Mouse (Mus musculus) B cell, adult 2 months (primary cell): ENCODE results near the gene Csf2rb.

Experiments
- DNase-seq, 2 experiments: peaks; one replicate each; pipeline ENCODE4 v3.0.0; 2022

Gene Csf2rb

GRCm38 (mm10) chr15:78380208-78380607, 54.7 kb downstream of the Csf2rb start:
- no peak for DNase-seq

DNA sequence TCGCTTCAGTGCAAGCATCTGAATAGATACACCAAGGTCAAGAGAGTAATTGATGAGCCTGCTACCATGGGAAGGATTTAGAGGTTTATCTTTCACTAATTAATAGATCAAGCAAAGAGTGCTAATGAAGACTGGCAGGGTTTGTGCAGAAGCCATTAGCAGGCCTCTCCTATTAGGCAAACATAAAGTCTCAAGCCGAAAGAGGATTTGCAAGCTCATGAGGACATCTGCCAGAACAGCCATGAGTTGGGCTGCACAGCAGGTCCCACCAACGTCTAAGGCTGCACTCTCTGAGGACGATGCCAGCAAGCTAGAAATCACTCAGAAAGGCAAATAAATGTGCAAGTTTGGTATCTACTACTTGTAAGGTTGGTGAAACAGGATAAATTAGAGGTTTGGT, 55.2 kb downstream of the Csf2rb start:
- no peak for DNase-seq

DNA sequence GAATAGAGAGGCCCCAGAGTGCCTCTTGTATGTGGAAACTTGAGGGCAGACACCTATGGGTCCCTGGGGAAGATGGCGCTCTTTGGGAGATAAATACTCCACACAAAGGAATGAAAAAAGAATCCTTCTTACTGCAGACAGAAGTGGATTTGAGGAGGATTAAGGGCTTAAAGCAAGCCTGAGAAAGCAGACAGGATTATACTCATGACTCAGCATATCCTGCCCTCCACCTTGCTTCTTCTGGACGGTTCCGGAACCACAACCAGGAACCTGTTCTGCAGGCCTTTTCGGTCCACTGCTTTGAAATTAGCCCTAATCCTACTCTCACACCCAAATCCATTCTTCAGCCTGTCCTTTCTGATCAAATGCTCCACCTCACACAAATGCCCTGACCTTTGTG, 56.6 kb downstream of the Csf2rb start:
- DNase-seq = no peak

DNA sequence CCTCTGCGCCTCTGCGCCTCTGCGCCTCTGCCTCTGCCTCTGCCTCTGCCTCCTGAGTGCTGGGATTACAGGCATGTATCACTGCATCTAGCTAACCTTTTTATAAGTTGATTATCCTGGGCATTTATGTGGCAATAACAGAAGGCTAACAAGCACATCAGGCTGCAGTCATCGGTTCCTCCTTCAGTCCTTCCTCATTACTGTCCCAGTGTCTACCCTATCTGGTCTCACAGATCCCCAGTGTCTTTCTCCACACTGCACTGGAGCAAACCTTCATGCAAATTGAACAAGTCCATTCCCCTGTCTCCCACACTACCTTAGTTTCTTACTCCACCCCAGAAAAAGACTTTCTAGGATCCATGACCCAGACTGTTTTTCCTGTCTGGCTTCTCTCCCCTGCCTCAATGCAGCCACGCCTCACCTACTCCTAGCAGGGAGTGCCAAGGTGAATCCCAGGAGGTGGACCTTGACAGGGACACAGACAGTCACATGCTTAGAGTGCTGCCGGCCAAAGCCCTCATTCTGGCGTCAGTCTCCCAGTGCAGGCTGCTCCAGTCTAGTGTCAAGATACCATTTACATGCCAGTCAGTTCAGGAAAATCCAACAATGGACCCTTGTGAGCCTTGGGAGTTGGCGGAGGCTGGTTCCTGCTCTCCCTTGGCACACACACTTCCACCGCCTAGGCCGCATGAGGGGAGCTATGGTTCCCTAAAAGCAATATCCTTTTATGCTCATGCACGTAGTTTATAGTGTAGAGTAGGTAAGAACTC, 58.1 kb downstream of the Csf2rb start:
- no peak for DNase-seq

DNA sequence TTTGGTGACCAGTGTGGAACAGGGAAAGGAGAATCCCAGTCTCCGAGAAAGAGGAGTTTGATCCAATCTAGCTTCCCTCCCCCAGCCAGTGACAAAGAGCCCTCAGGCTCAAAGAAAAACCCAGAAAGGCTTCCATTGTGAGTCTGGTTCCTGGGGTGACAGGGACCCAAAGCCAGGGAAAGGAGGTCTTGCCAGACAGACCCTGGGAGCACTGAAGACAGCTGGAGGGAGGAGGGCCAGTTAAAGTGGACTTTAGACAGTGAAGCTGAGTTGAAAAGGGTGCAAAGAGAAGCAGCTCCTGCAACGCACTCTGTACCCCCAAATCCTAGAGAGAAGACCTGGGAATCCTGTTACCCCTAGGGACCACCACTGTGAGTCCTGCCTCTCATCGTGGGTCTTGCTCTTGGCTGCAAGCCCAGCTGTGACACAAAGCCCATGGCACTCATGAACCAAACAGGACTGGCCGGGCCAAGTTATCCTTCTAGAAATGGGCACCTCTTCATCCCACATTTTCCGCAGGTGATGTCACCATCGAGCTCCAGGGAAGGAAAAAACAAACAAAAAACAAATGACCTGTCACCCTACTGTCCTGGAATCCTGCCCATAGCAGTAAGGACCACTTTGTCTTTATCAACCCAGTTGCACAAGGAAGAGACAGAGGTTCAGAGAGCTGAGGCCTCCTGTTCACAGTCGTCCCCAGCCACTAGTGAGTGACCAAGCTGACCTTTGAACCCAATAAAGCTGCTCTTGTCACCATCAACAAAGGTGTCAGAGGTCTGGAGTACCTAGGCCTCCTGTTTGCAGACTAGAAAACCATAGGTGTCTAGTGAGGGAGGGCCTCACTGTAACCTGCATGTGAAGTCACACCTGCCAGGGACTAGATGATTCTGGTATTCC, 58.9 kb downstream of the Csf2rb start:
- no peak for DNase-seq

DNA sequence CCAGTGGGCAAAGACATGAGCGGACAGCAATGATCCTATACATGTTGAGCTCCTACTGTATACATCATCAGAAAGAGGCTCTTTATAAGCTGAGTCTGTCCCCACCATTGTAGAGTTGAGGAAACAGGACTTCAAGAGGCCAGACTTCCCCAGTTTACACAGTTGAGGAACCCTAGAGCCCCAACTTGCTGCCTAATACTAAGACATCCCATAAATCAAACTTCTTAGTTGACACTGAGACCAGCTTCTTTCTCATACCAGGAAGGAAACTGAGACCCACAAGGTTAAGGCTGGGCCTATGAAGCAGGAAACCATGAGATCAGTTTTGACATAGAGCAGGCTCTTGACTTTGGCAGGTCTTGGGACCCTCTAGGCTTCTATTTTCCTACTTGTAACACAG, 60.0 kb downstream of the Csf2rb start:
- no peak for DNase-seq

GRCm38 (mm10) chr15:78390855-78391254, 65.3 kb downstream of the Csf2rb start:
- DNase-seq = no peak

GRCm38 (mm10) chr15:78395478-78395962, 70.0 kb downstream of the Csf2rb start, which contains the start of gene Tex33:
TSS of gene Tex33 (minus strand) at chr15:78395912.
- DNase-seq = no peak

- DNase-seq = no peak
These were observed 75.8 kb downstream of the Csf2rb start for GRCm38 (mm10) chr15:78401345-78401744.

DNA sequence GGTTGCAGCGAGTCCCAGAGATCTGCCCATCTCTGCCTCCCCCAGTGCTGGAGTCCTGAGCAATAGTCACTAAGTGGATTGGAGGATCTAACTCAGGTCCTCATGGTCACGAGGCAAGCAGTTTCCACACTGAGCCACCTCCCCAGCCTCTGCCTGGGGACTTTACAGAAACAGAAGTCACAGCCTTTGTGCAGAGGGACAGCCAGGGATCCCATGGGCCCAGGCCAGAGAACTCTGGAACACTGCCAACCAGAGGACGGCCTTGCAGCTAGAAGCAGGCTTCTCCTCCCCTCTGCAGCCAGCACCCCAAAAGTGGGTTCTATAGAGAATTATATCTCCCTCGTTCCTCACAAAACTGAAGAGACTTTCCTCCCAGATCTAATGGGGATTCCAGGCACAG, 76.4 kb downstream of the Csf2rb start:
- no peak for DNase-seq

DNA sequence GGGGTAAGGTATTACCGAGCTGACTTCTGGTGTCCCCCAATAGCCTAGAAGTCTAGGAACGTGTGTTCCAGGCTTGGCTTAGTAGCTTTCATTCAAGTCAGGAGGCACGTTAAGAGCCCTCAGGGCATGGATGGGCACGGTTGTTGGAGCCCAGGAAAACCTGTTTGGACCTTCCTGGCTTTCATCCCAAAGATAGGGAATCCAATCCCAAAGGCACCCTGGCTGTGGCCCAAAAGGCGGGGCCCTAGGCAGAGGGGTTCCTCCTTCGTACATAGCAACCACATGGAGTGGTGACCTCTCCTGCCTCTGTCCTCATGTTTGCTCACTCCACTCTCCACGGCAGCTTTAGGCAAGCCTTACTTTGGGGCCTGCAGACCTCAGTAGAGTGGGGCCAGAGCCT, 76.9 kb downstream of the Csf2rb start:
- no peak for DNase-seq

DNA sequence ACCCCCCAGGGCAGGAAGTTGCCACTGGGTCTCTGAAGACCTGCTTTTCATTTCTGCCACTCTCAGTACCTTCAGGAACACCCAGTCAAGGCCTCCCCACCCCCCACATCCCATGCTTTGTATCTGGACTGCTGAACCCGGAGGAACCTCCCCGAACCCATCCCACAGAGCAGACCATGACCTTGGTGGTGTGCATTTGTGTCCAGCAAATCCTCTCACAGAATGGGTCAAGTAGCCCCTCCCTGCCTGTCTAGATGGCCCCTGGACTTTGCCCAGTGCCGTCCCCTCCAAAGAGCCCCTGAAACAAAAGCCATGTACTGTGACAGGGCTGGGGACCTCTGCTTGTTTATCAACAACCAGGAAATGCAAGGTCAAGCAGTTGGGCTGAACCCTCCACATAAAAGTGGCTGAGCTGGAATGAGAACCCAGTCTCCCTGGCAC, 77.8 kb downstream of the Csf2rb start:
- DNase-seq = no peak
